Mouse (Mus musculus) cerebellum, postnatal 4 days (tissue): ENCODE measurements at regions not wholly inside any gene's neighbourhood (a gene's known extent, or its start where the extent isn't known, plus 50 kb on each side); places are given as distances from the start of the nearest gene placed in this dataset.

Experiments used
- DNase-seq, 2 experiments: peaks; one replicate each; pipeline ENCODE4 v3.0.0; 2022; ENCODE audit warnings: low spot score in 2 of 2, mixed read lengths in 1 of 2

- DNase-seq, result no peak
These were observed 550.0 kb upstream of the Gm10801 start for GRCm38 (mm10) chr2:98112023-98112422.

GRCm38 (mm10) chr2:98123441-98123840 lies 538.6 kb upstream of the Gm10801 start:
- no peak for DNase-seq

GRCm38 (mm10) chr2:98124646-98125045 lies 537.4 kb upstream of the Gm10801 start:
- DNase-seq, result no peak

GRCm38 (mm10) chr2:98140461-98140860 lies 521.6 kb upstream of the Gm10801 start:
- DNase-seq, result peak in 1 of 2 experiments; percentile 4

GRCm38 (mm10) chr2:98143711-98144110 lies 518.3 kb upstream of the Gm10801 start:
- no peak for DNase-seq
